Mouse (Mus musculus) NIH3T3 (cell line): ENCODE data around the gene Csrnp3.

Experiments
- DNase-seq: peaks from one replicate; pipeline ENCODE4 v3.0.0-alpha.2; 2012; ENCODE audit warnings: low read depth

Csrnp3 gene

DNA sequence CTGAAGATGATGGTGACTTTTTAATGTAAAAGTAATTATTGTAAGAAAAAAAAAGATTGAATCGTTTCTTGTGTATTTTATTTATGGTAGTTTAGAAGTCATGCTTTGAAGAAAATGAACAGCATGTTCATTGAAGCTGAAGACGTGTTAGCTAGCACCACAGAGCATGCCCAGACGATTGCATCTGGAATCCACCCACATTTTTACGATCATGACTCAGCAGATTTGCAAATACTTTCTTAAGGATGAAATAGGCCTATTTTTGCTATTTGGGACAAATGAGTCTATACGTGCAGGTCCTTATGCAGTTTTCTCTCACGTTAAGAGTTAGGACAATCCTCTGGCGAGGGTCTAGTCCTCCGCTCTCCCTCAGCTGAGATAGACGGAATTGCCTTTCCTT lies 177.9 kb downstream of the Csrnp3 start:
- DNase-seq: peak; percentile 36

DNA sequence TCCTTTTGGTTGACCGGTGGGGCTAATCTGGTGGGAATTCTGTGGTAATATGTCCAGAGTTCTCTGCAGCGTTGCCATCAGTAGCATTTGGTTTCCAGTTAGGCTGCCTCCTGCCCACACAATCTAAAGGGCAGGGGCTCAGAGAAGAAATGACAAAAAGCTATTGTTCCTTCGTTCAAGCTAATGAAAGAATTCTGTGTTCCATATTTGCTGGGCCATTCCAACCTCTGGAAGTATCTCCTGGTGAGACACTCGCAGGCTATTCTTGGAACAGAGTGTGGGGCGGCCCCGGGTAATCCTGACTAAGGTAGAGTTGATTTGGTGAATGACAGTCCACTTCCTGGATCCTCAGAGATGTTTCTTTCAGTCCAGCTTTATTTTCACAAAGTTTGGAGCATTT lies 179.3 kb downstream of the Csrnp3 start:
- DNase-seq: no peak

DNA sequence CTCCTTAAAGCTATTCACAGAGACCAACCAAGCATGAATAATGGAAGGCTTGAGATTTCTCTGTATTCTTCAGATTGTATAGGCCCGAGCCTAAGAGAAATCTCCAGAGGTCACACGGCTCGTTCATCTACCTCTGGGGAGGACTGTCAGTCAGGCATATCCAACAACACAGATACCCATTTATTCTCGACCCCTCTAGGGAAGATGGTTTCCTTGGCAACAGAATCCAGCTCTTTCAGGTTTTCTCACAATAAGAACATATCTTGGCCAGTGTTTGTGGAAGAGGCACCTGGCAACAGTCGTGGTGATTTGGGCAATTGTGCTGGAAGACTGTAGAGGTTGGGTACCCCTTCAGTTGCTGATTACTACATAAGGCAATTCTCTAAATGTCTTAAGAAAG lies 183.2 kb downstream of the Csrnp3 start:
- no peak for DNase-seq

DNA sequence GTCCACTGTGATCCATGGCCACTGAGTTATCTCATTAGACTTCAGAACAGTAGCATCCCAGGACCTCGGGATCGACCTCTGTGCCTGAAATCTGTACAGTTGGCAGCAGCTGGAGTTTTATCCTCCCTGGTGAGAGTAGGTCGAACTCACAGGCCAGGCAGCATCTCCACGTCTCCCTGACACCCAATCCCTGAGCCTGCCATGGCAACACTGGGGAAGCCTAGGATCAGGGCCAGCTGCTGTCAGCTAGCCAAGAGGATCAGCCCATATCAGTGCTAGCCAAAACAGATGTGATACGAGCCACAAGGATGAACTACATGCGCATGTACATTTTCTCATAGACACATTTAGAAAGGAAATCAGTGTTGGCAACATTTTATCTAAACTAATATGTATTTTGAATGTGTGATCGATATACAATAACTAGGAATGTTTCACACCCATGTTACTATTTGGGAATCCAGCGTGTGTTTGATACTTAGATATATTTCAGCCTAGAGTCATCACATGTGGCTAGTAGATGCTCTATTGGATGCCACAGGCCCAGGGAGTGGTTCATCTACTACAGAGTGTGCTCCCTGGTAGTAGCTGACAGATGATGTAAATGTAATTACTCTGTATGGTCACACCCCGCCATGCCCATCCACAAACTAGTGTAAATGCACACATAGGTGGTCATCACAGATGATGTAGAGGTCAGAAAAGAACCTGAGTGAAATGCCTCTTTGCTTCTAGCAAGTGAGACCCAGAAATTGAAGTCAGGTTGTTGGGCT lies 189.5 kb downstream of the Csrnp3 start:
- DNase-seq: peak; percentile 12

DNA sequence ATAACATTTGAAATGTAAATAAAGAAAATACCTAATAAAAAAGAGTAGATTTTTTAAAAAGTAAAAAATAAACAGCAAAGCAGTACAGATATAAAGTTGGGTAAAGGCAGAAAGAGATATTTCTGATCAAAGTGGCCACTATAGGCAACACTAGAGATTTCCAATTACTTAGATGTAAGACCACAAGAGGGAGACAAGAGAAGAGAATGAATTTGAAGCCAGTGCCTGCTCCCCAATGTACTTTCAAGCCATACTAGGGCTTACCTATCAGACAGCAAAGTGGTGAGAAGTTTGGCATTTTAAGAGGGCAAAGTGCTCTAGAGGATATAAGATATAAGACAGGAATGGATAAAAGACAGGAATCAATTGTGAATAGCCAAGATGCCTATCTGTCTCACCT lies 195.0 kb downstream of the Csrnp3 start:
- no peak for DNase-seq

DNA sequence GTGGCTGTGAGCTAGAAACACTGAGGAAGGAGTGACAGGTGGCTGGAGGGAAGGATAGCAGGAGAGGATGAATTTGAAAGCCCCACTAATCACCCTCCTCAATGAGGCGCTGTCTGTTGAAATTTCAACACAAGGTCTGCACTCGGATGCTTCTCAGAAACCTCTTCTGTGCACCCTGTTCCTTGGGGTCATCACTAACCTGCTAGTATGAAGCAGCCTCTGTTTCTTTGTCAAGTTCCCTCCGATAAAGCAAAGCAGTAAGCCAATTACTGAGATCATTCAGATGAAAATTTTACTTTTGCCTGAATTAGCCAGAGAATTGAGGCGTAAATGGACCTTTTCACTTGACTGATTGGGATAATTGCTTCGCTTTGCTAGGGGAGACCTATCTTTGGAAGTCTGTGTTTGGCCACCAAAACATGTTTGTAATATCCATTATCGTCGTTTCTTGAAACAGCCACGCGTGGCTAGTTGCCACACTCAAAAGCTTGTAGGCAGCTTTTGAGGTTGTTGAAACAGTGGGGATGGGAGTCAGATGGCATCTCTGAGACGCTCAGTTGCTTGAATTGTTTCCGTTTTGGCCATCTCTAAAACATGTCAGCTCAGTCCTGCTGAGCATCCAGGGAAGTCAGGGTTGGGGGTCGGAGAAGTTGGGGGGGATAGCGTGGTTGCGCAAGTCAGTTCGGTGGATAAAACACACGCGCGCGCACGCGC lies 195.8 kb downstream of the Csrnp3 start:
- no peak for DNase-seq

DNA sequence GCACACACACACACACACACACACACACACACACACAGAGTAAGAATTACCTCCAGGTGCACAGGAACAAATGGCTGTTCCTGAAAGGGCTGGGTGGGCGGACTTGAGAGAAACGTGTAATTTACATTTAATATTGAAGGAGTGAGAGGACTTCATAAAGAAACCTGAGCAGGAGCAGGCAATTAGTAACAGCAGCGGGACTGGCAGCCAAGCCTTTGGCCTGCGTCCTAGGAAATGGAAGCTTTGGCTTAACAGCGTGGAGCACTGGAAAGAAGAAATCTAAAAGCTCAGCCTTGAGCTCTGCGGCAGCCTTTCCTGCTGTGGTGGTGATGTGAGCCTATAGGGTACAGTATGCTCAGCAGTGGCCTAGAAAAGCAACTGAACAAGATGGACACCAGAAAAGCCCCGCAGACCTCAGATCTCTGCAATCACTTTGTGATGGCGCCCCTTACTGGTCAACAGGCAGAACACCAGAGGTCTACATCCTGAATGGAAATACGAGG lies 196.4 kb downstream of the Csrnp3 start:
- peak; percentile 15 for DNase-seq

DNA sequence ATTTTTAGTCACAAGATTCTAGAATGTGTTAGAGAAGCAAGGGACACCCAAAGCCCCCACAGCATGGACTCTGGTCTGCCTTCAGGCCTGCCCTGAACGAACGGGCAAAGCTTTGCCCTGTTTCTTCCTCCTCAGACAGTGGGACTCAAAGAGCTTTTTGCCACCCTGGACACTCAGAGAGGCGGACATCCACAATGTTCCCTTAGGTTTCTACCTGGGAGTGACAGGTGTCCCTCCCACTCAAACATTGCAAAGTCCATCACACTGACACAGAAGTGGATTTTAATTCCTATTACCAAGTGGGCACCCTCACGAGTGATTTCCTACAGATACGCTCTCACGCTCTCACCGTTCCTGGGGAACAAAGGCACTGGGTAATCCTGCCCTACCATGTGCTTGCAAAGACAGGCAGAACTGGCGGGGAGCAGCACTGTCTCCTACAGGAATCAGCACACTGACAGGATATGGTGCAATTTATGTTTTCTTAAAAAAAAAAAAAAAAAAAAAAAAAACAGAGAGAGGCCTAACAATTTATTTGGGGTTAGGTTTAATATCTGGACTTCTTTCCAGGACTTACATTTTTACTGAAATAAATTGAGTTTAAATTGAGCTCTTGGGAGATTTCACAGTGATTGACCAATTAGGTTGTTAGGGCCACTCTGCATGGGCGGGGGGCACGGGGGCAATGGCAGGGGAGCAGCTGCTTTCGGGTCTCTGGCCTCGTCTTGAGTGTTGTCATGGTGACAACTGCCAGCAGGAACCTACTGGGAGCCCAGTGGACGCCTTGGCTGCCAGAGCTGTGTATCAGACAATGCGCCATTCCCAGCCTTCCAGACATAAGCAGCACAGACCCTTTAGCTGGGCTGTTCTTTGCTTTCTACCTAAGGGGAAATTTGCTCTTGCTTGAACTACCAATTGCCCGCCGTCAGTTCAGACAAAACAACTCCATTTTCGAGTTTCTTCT lies 198.2 kb downstream of the Csrnp3 start:
- no peak for DNase-seq

DNA sequence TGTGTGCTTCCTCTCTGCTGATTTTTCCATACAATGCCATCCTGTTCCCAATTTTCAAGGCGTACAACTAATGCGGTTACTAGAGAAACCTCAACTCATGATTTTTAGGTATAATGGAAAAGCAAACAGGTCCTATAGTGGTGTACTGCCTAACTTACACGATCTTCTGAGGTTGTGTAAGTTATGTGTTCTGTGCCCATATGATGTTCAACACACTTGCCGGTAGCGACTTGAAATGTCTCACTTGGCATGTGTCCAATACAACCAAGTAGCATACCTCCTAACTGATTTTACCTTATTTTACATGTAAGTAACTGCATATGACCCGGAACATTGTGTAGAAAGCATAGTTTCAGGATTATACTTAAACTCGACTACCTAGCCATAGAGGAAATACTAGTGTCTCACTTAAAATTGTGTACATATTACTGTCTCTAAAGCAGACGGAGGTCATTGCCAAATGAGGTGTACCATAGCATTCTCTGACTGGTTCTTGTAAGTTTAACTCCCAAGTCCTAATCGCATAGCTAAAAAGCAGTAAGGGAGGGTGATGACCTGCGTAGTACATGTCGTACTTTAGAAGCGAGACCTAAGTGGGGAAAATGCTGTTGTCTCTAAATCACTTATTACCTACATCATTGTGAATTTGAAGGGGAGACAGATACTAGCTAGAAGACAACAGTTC lies 199.0 kb downstream of the Csrnp3 start:
- no peak for DNase-seq

DNA sequence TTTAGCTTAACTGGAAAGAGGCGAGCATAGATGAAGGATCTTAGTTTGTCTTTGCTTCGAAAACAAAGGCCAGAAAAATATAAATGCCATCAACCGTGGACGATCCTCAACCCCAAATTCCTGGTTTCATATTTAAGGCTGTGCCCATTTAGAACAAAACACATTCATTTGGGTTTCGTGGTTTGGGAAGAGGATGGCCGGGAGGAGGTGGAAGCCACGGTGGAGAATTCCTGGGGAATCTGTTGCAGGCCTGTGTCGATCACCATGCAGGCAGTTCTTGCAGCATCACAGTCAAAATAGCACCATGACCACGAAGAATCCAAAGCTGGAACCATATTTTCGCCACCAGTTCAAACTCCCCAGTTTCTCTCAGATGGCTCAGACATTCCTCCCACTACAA lies 217.7 kb downstream of the Csrnp3 start:
- DNase-seq: no peak

DNA sequence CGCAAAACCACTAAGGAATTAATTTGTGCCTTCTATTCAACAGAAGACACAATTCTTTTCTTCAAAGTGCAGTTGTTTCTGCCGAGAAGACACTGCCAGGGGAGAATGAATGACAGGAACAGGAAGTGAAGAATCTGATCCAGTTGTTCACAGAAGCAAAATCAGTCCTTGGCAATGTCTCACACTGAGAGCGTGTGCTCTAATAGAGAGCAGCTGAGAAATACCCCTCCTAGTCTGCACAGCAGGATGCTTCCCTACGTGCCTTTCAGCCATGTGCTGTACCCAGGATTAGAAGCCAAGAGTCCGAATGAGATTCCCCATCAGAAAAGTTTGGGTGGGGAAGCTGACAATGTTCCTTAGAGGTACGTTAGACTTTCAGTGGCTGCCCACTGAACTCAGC lies 223.9 kb downstream of the Csrnp3 start:
- DNase-seq: no peak

DNA sequence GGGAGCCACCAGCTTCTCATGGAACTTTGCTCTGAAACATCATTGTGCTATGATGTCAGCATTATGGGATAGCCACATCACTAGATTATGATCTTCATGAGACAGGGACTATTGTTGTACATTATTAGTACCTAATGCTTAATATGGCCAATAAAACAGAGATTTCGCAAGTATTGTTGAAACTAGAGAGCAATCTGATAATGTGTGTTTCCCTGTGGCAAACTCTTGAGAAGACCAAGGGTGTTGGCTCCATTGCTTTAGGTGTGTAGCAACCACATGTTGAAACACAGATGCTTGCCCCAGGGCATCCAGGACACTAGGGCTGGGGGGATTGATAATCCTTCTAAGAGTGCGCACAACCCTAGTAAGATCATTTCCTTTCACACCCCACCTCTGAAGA lies 235.2 kb downstream of the Csrnp3 start:
- DNase-seq: no peak
